Mouse (Mus musculus) cerebellum, adult 18-20 months (tissue): ENCODE measurements at regions not wholly inside any gene's neighbourhood (a gene's known extent, or its start where the extent isn't known, plus 50 kb on each side); places are given as distances from the start of the nearest gene placed in this dataset.
"Not testable (repeated sequence)": the region's sequence is repeated elsewhere in the genome, so short reads cannot be mapped to it uniquely, and the experiment has no call there.

ENCODE experiments used
- DNase-seq, 2 experiments: peaks; one replicate each; pipeline ENCODE4 v3.0.0; 2021

DNA sequence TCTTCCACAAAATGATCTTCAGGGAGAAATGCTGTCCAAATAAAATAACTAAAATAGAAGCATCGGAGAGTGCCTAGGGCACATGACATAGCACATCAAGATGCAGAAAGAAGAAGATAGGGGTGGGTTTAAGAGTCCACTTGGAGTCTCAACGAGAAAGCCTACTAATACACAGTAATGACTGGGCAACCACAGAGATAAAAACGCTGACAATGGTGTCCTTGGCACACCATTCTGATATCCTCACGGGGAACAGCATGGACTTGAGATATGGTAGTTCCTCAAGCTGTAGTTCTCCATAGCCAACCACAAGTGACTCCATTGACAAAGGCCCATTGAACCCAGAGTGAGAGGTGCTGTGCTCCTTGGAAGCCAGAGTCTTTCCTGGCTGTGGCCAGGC is 105.8 kb downstream of the Dad1 start:
- DNase-seq = no peak

DNA sequence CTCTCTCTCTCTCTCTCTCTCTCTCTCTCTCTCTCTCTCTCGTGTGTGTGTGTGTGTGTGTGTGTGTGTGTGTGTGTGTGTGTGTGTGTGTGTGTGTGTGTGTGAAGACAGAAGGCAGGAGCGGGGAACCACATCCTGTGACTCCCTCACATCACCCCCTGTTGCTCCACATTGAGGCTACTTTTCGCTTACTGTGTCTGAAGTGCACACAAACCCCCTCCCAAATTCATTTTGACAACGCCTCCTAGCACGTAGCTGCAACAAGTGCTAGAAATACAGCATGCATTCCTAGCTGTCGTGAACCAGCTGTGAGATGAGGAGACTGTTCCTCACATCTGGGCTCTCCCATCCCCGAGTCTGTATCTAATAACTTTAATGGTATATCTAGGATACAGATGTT is 106.4 kb downstream of the Dad1 start:
- no peak for DNase-seq

GRCm38 (mm10) chr14:54145743-54146741 is 107.9 kb downstream of the Dad1 start:
- DNase-seq = no peak

- DNase-seq = no peak
These were observed 110.1 kb downstream of the Dad1 start for GRCm38 (mm10) chr14:54143828-54144227.

GRCm38 (mm10) chr14:54138288-54138687 is 115.6 kb downstream of the Dad1 start:
- DNase-seq = no peak

DNA sequence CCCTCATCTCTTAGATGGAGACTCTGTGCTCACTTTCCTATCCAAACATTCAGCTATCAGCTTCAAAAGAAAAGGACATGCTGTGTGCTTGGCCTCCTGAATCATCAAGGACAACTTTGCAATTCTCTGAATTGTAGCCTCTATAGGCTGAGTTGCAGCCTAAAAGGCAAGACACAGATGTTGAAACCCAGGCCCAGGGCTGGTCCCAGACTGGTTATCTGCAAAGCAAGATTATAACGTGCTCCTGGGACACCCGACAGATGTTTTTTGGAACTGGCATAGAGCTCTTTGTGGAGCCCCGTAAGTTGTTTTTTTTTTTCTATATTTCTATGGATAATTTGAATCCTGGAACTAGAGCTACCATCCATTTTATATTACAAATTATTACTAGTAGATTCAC is 117.4 kb downstream of the Dad1 start:
- DNase-seq = no peak

GRCm38 (mm10) chr14:54128334-54128733 is 125.6 kb downstream of the Dad1 start:
- no peak for DNase-seq

DNA sequence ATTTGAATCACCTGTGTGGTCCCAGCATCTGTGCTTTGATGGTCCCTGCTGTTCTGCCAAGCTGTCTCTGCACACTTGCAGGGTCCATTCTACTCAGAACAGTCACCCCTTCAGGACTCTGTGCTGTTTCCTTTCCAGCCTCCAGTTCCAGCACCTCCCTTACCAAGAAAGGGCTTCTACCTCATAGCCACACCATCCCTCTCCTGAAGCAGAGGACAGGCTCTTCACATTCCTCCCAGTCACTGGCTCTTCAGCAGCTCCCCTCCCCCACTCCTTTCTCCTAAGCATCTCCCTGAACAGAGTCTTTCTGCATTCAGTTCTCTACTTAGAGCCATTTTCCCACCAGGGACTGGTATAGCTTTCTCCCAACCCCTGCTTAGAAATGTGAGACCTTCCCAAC is 128.4 kb downstream of the Dad1 start:
- no peak for DNase-seq

DNA sequence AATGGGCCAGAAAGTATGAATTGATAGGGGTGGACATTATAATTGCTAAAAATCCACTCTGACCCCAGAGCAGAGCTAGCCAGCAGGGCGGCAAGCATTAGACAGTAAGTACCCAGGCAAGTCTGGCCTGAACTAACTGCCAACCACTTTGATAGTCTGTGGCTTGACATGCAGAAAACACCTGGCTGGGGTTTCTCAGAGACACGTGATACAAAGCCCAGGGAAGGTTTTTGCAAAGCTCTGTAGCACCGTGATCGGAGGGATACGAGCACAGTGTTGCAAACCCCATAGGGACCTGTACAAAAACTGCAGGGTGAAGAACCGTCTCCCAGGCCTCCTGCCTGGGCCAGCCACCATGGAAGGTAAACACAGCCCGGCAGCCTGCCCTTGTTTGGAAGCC is 131.9 kb downstream of the Dad1 start:
- no peak for DNase-seq

DNA sequence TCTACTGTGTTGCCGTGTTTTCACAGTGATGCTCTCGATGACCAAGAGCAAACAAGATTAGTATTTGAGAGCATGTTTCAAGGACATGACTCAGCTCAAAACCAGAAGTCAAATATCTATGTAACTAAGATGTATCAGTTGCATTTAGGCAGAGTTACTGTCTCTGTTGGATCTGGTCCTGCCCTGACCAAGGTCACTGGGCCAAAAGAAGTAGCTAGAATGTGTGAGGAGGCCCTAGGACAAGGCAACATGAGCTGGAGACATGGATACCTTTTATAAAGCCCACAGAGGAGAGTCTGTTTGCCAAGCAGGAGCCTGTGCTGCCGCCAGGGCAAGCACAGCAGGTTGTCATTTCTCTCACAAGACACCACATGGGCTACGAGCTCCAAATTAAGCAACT is 132.6 kb downstream of the Dad1 start:
- no peak for DNase-seq

- no peak for DNase-seq
These were observed 133.7 kb downstream of the Dad1 start for GRCm38 (mm10) chr14:54120194-54120593.

- DNase-seq = not testable (repeated sequence)
These were observed 136.3 kb downstream of the Dad1 start for GRCm38 (mm10) chr14:54117607-54118006.

DNA sequence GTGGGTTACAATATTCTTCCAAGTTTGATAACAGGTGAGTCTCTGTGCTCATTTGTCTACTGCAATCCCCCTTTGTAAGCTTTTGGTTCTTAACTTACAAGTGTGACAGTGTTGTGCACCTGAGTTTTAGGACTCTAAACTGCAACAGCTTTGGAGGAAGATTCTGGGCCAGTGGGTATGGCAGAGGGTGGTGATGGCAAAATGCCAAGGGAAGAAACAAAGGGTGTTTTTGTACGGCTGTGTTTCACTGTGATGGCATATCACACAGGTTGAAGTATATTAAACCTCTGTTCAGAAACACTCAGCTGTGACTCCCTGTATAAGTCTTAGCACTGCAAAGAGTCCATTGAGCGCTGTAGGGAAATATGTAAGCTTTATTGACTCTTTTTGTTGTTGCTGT is 140.7 kb downstream of the Dad1 start:
- DNase-seq = no peak

DNA sequence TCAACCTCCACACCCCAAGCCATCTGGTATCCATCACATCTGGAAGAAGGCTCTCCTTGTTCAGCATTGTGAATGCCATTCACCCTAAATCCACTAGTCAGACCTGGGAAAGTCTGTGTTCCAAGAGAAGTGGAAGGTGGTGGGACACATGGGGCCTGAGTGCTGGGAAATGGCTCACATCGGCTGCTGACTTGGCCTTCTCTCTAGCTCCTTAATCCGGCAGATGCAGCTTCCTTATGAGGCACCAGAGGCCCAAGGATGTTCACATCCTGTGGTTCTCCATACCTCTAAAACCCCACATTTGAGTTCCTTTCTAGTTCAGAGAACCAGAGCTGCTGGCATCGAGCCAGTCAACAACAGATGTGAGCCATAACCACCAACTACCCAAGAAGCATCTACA is 142.9 kb downstream of the Dad1 start:
- DNase-seq = no peak

- no peak for DNase-seq
These were observed 144.8 kb downstream of the Dad1 start for GRCm38 (mm10) chr14:54109129-54109528.

- DNase-seq = peak in 1 of 2 experiments; percentile 3
These were observed 145.4 kb downstream of the Dad1 start for GRCm38 (mm10) chr14:54108311-54109074.

DNA sequence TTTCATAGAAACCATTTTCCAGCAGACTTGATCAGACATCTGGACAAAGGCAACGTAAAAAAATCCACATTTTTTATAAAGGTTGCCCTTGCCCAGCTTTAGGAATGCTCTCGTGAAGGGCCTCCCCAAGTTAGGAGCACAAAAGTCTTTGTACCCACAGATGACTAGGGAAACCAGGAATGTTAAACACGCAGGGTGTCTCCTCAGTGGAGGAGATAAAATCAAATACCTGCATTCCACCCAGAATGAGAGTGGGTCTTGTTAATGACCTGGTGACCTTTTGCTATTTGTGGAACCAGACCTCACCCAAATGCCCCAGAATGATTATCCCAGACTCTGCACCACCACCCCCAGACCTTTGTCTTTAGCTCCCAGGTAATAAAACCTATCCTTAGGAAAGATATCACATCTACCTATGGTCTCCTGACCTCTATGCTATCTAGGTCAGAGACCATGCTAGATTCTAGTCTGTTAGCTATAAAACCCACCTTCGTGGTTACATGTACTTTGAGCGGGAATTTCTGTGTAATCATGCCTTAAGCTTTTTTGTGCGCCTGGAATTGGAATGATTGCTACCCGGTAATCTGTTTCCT is 146.6 kb downstream of the Dad1 start:
- no peak for DNase-seq

DNA sequence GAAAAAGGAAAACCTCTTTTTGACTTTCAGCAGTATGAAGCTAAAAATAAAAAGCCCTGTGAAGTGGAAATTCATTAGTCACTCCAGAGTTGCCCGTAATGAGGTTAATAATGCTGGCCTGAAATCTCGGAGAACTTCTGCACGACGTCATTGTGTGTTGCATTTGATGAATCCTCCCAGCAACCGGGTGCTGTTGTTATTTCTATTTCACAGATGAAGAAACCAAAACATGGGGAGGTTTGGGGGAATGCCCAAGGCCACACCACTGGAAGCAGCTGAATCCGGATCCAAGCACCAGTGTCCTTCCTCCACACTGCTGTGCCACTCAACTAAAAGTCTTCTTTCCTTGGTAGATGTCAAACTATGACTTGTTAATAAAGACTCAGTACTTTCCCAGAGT is 149.7 kb downstream of the Dad1 start:
- no peak for DNase-seq

DNA sequence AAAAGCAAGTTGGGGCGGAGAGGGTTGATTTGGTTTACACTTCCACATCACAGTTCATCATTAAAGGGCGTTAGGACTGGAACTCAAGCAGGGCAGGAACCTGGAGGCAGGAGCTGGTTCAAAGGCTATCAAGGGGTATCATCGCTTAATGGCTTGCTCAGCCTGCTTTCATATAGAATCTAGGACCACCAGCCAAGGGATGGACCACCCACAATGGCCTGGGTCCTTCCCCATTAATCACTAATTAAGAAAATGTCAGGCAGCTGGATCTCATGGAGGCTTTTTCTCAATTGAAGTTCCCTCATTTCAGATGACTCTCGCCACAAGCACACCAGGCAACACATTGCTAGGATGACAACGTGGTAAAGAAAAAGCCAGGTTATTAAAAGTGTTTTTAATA is 150.4 kb downstream of the Dad1 start:
- no peak for DNase-seq

GRCm38 (mm10) chr14:54103115-54103514 is 150.8 kb downstream of the Dad1 start:
- DNase-seq = no peak

DNA sequence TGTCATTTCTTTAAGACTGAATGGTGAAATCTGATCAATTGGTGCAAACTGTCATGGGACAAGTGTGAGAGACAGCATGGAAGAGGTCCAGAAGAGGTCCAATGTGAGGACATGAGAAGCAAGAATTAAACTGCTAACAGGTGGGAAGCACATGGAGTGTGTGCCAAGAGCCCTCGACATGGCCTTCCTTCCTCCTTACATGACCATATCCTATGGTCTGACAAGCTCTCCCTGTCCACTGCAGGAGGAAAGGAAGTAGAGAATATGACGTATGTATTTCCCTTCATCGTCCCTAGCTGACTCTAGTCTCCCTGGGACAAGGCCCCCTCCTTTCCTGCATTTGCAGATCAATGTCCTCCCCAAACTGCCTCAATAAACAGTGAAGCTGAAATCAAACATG is 152.1 kb downstream of the Dad1 start:
- DNase-seq = no peak

DNA sequence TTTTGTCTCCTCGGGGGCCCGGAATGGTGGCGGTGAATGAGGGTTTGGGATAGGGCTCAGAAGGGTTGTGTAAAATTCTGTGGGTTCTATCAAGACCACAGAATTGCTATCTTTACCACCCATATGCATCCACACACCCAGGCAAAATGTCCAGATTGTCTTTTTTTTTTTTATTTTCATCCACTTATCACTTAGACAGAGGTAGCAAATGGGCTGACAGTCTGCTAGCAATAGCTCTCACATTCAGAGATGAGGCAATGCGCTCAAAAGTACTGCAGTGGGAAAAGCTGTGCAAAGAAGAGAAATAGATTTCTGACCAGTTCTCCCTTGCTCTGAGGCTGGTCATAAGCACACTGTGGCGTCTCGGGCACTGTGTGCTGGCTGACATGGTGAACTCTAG is 154.5 kb downstream of the Dad1 start:
- DNase-seq = no peak

DNA sequence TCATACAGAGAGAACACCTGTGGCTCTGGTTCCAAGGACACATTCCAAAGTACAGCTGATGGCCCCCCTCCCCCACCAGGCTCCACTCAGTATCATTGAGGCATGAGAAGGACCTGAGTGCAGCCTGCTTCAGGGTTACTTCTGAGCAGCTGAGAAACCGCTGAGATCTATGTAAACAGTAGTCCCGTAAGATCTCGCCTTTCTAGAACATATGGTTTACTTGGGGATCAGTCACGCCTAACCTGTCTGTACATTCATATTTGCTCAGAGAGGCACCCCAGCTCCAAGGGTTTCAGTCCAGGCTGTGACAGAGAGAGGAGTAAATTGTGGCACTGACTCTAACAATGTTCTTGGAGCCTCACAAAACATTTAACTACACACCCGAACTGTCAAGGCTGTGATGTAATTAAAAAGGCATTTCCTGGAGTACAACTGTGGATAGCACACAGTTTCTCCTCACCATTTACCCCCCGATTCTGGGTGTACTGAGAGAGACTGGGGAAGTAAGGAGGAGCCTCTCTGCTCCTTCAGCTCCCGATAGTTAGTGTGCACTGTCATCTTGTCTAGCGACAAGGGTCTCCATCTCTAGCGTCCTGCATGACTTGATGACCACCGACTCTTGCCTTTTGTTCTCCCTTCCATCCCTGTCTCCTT is 155.7 kb downstream of the Dad1 start:
- DNase-seq = no peak
